Mouse (Mus musculus): ENCODE measurements around the gene Mmp28. TPM values are rescaled to one million over a fixed set of nuclear protein-coding genes. Genes with fewer than 3 reads are reported as not detected.

The Mmp28 gene
- polyA plus RNA-seq (2012; ENCODE audit: low replicate concordance), result 1.2 and 2.1 TPM in 2 replicates

GRCm38 (mm10) chr11:83462711-83463244 is at the start of gene Mmp28:
Gene Mmp28 (minus strand): TSS chr11:83463071.

GRCm38 (mm10) chr11:83472324-83473234 is 9.7 kb upstream of the Mmp28 start, which contains the start of gene Taf15:
Gene Taf15 (plus strand): TSS chr11:83473086.

GRCm38 (mm10) chr11:83437377-83437776 is 25.5 kb downstream of the Mmp28 start, which contains the start of gene 1700020L24Rik:
Gene 1700020L24Rik (plus strand): TSS chr11:83437677.

GRCm38 (mm10) chr11:83429355-83429754 is 33.5 kb downstream of the Mmp28 start, which contains the start of gene Gas2l2:
Gene Gas2l2 (minus strand): TSS chr11:83429455.

GRCm38 (mm10) chr11:83409087-83409754 is 53.6 kb downstream of the Mmp28 start, which contains the start of gene Rasl10b:
Gene Rasl10b (plus strand): TSS chr11:83409137.

Other genes with a start within 250 kb of the Mmp28 start
- 0.05 and 1.3 TPM in 2 replicates for gene Slfn14, start 176.3 kb downstream of the Mmp28 start, polyA plus RNA-seq (2012; ENCODE audit: low replicate concordance)
- gene Ap2b1, start 164.0 kb downstream of the Mmp28 start, polyA plus RNA-seq (2012; ENCODE audit: low replicate concordance), result 27.6 and 29.1 TPM in 2 replicates
- gene Pex12, start 160.5 kb downstream of the Mmp28 start, polyA plus RNA-seq (2012; ENCODE audit: low replicate concordance), result 4.2 and 9.9 TPM in 2 replicates
- gene Rasl10b, start 53.9 kb downstream of the Mmp28 start, polyA plus RNA-seq (2012; ENCODE audit: low replicate concordance), result 0.06 and 0.16 TPM in 2 replicates
- not detected in 2 replicates for gene Gas2l2, start 33.6 kb downstream of the Mmp28 start, polyA plus RNA-seq (2012; ENCODE audit: low replicate concordance)
- 1.3 and 2.4 TPM in 2 replicates for gene 1700020L24Rik, start 25.4 kb downstream of the Mmp28 start, polyA plus RNA-seq (2012; ENCODE audit: low replicate concordance)
- gene Taf15, start 10.0 kb upstream of the Mmp28 start, polyA plus RNA-seq (2012; ENCODE audit: low replicate concordance), result 112 and 167 TPM in 2 replicates
- gene Heatr9, start 59.1 kb upstream of the Mmp28 start, polyA plus RNA-seq (2012; ENCODE audit: low replicate concordance), result 0.16 and 0.21 TPM in 2 replicates
- 225 and 372 TPM in 2 replicates for gene Ccl5, start 67.4 kb upstream of the Mmp28 start, polyA plus RNA-seq (2012; ENCODE audit: low replicate concordance)
- gene Ccl9, start 115.6 kb upstream of the Mmp28 start, polyA plus RNA-seq (2012; ENCODE audit: low replicate concordance), result 1.7 and 5.0 TPM in 2 replicates
- gene Ccl6, start 130.0 kb upstream of the Mmp28 start, polyA plus RNA-seq (2012; ENCODE audit: low replicate concordance), result 16.2 and 122 TPM in 2 replicates
- not detected in 2 replicates for gene Rpl9-ps1, start 182.6 kb upstream of the Mmp28 start, polyA plus RNA-seq (2012; ENCODE audit: low replicate concordance)
- gene Ccl3, start 186.3 kb upstream of the Mmp28 start, polyA plus RNA-seq (2012; ENCODE audit: low replicate concordance), result 2.7 and 7.1 TPM in 2 replicates
- gene Ccl4, start 199.5 kb upstream of the Mmp28 start, polyA plus RNA-seq (2012; ENCODE audit: low replicate concordance), result 4.0 and 5.5 TPM in 2 replicates
- gene Wfdc17, start 240.9 kb upstream of the Mmp28 start, polyA plus RNA-seq (2012; ENCODE audit: low replicate concordance), result 1.1 and 1.6 TPM in 2 replicates
- not detected in 2 replicates for gene Wfdc18, start 245.9 kb upstream of the Mmp28 start, polyA plus RNA-seq (2012; ENCODE audit: low replicate concordance)